Mouse (Mus musculus) stomach, postnatal 0 days (tissue): ENCODE measurements around the gene Trpm8.

Source experiments
- CTCF ChIP-seq: IDR thresholded peaks from 2 replicates; pipeline ENCODE4 v1.5.1; 2016; ENCODE audit warnings: antibody characterized with exemption, low read depth, mild to moderate bottlenecking, moderate library complexity
- EP300 ChIP-seq: optimal IDR thresholded peaks from 2 replicates; pipeline ENCODE3; 2016; ENCODE audit warnings: antibody characterized with exemption

DNA sequence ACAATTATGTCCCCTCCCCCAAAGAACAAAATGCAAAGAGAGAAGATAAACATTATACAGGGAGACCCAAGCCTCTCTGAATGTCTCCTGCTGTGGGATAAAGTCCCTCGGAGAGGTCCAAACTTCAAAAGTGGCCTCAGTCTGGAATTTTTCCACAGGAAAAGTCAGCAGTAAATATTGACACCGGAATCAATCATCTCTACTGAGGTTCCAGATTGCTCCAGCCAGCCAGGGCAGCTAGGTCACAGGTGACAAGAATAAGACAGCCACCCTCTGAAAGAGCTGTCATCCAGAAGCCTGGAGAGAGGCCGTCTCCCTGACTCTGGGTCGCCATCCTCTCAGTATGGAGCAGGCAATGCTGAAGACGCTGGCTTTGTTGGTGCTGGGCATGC, 129.3 kb downstream of the Trpm8 start, which contains the start of gene Spp2:
- TF ChIP-seq CTCF (no peak), EP300 (no peak)
